Mouse (Mus musculus) CD4-positive, CD25-positive, alpha-beta regulatory T cell, adult 9 weeks (primary cell): ENCODE data around the gene Vmn1r94. TPM values are rescaled to one million over a fixed set of nuclear protein-coding genes. Genes with fewer than 3 reads are reported as not detected.

Experiments used
- polyA plus RNA-seq: library from polyadenylated mRNA; unstranded; fragments of 100-300 nt; shearing (Covaris generic); gene quantifications from one replicate; pipeline ENCODE4 v1.2.1, GENCODE M21; 2017

The Vmn1r94 gene
- not detected for polyA plus RNA-seq

GRCm38 (mm10) chr7:20168277-20168676 is at the start of gene Vmn1r94:
TSS of gene Vmn1r94 (minus strand) at chr7:20168377.

GRCm38 (mm10) chr7:20205507-20205906 is 37.3 kb upstream of the Vmn1r94 start, which contains the start of gene Gm6164:
TSS of gene Gm6164 (minus strand) at chr7:20205607.

GRCm38 (mm10) chr7:20193410-20193809 is 25.2 kb upstream of the Vmn1r94 start, which contains the start of gene Vmn1r95:
TSS of gene Vmn1r95 (plus strand) at chr7:20193710.

GRCm38 (mm10) chr7:20138988-20139387 is 29.2 kb downstream of the Vmn1r94 start, which contains the start of gene Vmn1r93:
TSS of gene Vmn1r93 (minus strand) at chr7:20139088.

GRCm38 (mm10) chr7:20122479-20122878 is 45.7 kb downstream of the Vmn1r94 start, which contains the start of gene Gm16442:
TSS of gene Gm16442 (minus strand) at chr7:20122579.

Other genes with a start within 250 kb of the Vmn1r94 start
- gene Pvr, start 247.2 kb downstream of the Vmn1r94 start, polyA plus RNA-seq = 46.5 TPM
- gene Igsf23, start 217.6 kb downstream of the Vmn1r94 start, polyA plus RNA-seq = 35.0 TPM
- not detected for gene Ceacam20, start 203.0 kb downstream of the Vmn1r94 start, polyA plus RNA-seq
- gene Nlrp9b, start 176.9 kb downstream of the Vmn1r94 start, polyA plus RNA-seq = not detected
- 0.10 TPM for gene Vmn1r91, start 68.7 kb downstream of the Vmn1r94 start, polyA plus RNA-seq
- gene Gm16442, start 45.8 kb downstream of the Vmn1r94 start, polyA plus RNA-seq = not detected
- not detected for gene Vmn1r93, start 29.3 kb downstream of the Vmn1r94 start, polyA plus RNA-seq
- not detected for gene Vmn1r95, start 25.3 kb upstream of the Vmn1r94 start, polyA plus RNA-seq
- gene Gm6164, start 37.2 kb upstream of the Vmn1r94 start, polyA plus RNA-seq = not detected
- not detected for gene Gm4498, start 65.5 kb upstream of the Vmn1r94 start, polyA plus RNA-seq
- not detected for gene Gm5890, start 94.5 kb upstream of the Vmn1r94 start, polyA plus RNA-seq
- not detected for gene Gm4133, start 165.7 kb upstream of the Vmn1r94 start, polyA plus RNA-seq
- not detected for gene Gm5728, start 207.0 kb upstream of the Vmn1r94 start, polyA plus RNA-seq
- not detected for gene Vmn1r100, start 249.6 kb upstream of the Vmn1r94 start, polyA plus RNA-seq